Mouse (Mus musculus): Measurements from ENCODE around the gene Eme1.
"Not testable (repeated sequence)": the region's sequence is repeated elsewhere in the genome, so short reads cannot be mapped to it uniquely, and the experiment has no call there.

Eme1 gene

DNA sequence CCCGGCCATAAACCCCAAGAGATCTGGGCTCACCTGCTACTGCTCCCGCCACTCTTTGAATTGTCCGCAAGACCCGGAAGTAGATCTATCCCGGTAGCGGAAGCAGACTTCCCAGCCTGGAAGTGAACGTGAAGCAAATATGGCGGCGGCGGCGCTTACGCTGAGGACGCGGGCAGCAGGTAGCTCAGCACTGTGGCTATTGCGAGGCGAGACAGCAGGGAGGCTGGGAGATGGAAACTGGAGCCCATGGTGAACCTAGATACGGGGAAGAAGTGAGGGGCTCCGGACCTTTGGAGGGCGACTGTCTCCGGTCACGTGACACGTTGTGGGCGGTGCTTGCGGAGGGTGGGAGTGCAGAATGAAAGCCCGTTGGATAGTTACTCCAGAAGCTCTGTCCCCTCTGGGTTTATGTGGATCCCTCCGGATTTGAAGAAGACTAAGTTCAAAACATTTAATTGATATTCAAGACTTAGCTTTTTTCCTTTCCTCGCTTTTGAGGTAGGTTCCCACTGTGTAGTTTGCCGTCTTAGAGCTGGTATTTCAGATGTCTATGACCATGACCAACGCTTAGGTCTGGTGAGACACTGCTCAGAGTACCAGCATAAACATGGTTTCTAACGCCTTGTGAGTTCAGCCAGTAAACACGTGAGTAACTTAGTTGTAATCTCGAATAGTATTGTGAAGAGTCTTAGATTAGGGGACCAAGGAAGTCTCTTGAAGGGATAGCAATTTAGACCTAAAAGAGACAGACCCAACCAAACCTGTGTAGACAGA, at the start of gene Eme1, which contains the start of gene Mrpl27:
TSS of gene Eme1 (minus strand) at position 302 of the 774 bp plus-strand sequence.
TSS of gene Mrpl27 (plus strand) at position 105 of the 774 bp plus-strand sequence.
- DNase-seq (ENCODE audit: low spot score): peak; percentile 73

- DNase-seq (ENCODE audit: low spot score): no peak
Observed at GRCm38 (mm10) chr11:94702216-94702610, 48.4 kb upstream of the Eme1 start.

- DNase-seq (ENCODE audit: low spot score): no peak
Observed at GRCm38 (mm10) chr11:94701401-94702215, 47.8 kb upstream of the Eme1 start.

- DNase-seq (ENCODE audit: low spot score): no peak
Observed at GRCm38 (mm10) chr11:94699399-94699798, 45.6 kb upstream of the Eme1 start.

- DNase-seq (ENCODE audit: low spot score): no peak
Observed at GRCm38 (mm10) chr11:94697703-94698464, 44.1 kb upstream of the Eme1 start.

DNA sequence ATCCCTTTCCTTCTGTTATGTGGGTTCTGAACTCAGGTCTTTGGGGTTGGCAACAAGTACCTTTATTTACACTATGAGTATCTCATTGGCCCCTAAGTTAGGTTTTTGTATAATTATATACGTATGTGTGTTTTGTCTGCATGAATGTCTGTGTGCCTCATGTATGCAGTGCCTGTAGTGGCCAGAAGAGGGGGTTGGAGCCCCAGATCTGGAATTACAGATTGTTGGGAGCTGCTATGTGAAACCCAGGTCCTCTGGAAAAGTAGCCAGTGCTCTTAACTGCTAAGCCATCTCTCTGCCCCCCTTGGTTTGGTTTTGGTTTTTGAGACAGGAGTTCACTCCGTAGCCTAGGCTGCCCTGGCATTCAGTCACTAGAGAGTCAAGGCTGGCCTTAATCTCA, 43.4 kb upstream of the Eme1 start:
- no peak for DNase-seq (ENCODE audit: low spot score)

DNA sequence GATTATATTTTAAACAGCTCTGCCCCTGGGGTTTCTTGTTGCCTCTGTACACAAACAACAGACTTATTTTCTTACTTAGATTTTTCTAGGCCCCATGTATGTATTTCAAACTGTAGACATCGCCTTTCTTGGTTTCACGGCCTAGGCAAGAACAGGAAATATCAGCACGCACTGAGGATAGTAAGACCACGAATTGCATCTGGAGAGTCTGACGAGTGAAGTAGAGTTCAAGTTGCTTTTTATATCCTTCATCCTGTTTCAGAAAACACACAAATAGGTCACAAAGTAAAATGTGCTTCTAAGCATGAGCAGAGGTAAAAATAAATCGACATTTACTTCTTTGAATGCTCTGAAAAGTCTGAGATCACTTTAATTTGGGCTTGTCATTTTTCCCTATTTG, 41.7 kb upstream of the Eme1 start:
- no peak for DNase-seq (ENCODE audit: low spot score)

DNA sequence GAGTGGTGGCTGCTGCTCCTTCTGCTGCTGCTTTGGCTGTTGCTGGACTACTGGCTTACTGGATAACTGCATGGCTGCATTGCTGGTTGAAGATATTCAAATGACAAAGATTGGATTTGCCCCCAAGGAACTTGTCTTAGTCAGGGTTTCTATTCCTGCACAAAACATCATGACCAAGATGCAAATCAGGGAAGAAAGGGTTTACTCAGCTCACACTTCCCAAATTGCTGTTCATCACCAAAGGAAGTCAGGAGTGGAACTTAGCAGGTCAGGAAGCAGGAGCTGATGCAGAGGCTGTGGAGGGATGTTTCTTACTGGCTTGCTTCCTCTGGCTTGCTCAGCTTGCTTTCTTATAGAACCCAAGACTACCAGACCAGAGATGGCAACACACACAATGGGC, 38.7 kb upstream of the Eme1 start:
- DNase-seq (ENCODE audit: low spot score): not testable (repeated sequence)

DNA sequence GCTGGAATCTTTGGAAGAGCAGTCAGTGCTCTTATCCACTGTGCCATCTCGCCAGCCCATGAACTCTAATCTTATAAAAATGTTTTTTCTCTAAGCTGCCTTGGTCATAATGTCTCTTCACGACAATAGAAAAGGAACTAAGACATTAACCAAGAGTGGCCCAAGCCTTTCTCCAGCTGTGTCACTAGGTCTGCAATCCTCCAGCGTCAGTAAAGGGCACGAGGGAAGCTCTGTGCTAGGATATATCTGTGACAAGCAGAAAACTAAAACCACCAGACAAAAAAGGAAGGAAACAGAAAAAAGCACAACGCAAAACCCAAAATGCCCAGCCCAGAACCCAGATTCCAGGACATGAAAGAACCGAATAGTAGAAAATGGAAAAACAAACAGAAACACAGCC, 33.4 kb upstream of the Eme1 start:
- no peak for DNase-seq (ENCODE audit: low spot score)

DNA sequence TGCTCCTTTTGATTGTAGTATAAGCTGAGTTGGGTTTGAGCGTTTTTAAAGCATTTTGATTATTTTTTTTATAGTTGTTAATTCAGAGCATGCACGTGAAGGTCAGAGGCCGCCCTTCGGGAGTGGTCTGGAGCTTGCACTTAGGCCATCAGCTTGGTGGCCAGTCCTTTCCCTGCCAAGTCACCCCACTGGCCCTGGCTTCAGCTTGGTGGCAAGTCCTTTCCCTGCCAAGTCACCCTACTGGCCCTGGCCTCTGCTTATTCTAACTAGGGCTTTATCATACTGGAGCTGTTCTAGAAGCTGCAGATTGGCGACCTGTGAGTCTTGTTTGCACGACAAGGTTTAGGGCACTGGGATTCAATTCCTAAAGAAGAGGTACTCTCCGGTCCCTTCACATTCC, 28.7 kb upstream of the Eme1 start:
- DNase-seq (ENCODE audit: low spot score): no peak

- DNase-seq (ENCODE audit: low spot score): no peak
Observed at GRCm38 (mm10) chr11:94681640-94682039, 27.9 kb upstream of the Eme1 start.

- DNase-seq (ENCODE audit: low spot score): no peak
Observed at GRCm38 (mm10) chr11:94680639-94681038, 26.9 kb upstream of the Eme1 start.

- no peak for DNase-seq (ENCODE audit: low spot score)
Observed at GRCm38 (mm10) chr11:94677607-94678145, 23.9 kb upstream of the Eme1 start.

GRCm38 (mm10) chr11:94676754-94677606, 23.2 kb upstream of the Eme1 start, which contains the start of gene Xylt2:
Gene Xylt2 (minus strand): TSS chr11:94677515.
- DNase-seq (ENCODE audit: low spot score): peak; percentile 91

GRCm38 (mm10) chr11:94676308-94676707, 22.5 kb upstream of the Eme1 start:
- no peak for DNase-seq (ENCODE audit: low spot score)

DNA sequence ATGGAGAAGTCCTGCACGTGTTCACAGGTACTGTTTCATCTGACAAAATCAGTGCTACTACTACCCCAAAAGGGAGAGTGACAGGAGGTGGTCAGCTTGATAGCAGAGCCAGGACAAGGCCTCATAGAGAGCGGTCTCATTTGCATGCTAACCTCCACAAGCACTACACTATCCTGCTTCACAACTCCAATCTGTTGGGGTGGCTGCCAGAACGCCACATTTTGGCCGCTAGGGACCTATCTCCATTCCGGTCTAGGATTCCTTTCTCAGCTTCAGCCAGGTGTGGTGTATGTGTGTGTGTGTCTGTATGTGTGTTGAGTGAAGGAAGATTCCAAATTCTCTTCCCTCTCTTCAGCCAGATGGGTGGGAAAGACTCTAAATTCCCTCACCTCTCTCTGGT, 21.7 kb upstream of the Eme1 start:
- no peak for DNase-seq (ENCODE audit: low spot score)

DNA sequence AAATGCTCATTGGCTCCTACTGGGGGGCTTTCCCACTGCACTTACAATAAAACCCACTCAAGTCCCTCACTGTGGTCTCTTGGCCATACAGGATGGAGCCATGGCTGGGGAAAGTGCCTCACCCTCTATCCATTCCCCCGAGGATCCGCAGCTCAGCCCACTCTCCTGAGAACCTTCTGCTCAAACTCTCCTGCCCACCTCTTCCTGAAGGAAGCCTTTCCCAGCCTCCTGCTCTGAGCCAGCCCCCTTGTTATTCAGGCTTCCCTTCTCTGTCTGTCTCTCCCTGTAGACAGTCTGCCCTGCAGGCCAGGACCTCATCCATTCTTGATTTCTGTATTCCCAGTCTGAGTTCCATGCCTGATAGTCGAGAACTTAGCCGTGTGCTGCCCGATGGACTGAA, 21.2 kb upstream of the Eme1 start:
- DNase-seq (ENCODE audit: low spot score): no peak

DNA sequence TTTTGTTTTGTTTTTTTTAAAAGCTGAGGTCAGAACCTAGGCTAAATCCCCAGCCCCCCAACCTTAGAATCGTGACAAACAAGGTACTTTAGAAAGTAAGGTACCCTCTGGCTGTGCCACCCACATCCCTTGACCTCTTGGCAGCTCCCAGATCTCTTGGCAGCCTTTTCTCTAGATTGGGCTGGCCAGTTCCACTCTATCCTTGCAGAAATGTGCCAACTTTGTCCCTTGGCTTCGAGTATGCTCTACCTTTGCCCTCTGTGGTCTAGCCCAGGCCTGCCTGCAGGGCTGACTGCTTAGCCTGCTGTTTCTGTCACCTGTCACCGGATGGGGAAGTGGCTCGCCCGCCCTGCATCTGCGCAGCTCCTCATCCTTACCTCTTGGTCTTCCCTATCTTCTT, 11.5 kb upstream of the Eme1 start:
- no peak for DNase-seq (ENCODE audit: low spot score)

DNA sequence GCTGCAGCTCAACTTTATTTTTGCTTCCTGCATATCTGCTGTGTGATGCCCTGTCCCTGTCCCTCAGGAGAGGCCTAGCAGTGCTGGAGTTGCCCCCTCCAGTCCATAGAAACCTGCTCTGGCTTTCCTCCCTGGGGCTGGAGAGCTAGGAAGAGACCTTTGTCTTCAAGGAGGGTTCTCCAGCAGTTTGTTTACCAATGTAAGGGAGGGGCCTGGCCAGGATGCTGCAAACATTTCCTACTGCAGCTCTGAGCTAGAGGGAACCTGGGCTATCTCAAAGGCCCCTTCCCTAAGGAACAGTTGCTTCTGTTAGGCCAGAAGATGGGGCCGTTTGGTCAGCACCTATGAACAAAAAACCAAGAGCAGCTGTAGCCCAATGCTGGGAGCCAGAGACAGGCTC, 7.6 kb upstream of the Eme1 start:
- DNase-seq (ENCODE audit: low spot score): no peak

- no peak for DNase-seq (ENCODE audit: low spot score)
Observed at GRCm38 (mm10) chr11:94652973-94653372, 791 bp downstream of the Eme1 start.

DNA sequence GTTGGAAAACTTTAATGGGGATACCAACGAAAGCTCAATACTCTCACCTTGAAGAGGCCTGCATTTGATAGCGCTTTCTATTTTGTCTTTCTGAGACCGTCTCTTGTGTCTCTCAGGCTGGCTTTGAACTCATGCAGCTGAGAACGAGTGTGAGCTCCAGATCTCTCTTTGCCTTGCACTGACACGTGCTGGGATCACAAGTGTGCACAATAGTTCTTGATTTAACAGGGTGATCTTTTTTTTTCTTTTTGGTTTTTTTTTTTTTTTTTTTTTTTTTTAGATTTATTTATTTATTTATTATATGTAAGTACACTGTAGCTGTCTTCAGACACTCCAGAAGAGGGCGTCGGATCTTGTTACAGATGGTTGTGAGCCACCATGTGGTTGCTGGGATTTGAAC, 2.5 kb downstream of the Eme1 start:
- DNase-seq (ENCODE audit: low spot score): not testable (repeated sequence)
